Mouse (Mus musculus) intestine, embryonic 15.5 days (tissue): ENCODE data around the gene Gm4303. TPM values are rescaled to one million over a fixed set of nuclear protein-coding genes. Genes with fewer than 3 reads are reported as not detected.
"Not testable (repeated sequence)": the region's sequence is repeated elsewhere in the genome, so short reads cannot be mapped to it uniquely, and the experiment has no call there.

Experiments
- ATAC-seq: fragments of 200-750 bp; cut with Nextera tagmentation; 2 replicates; pipeline ENCODE4 v1.8.0; 2017; ENCODE audit warnings: moderate TSS enrichment, moderate library complexity
- H3K27ac ChIP-seq: fragments of 300-500 bp; sonication (generic); 2 replicates; pipeline ENCODE4 v1.5.1; 2015; ENCODE audit warnings: mild to moderate bottlenecking, inconsistent platforms
- H3K27me3 ChIP-seq: fragments of 300-500 bp; sonication (generic); replicated peaks from 2 replicates; pipeline ENCODE4 v1.6.1; 2015; ENCODE audit warnings: inconsistent platforms
- H3K36me3 ChIP-seq: fragments of 300-500 bp; sonication (generic); 2 replicates; pipeline ENCODE4 v1.6.1; 2015; ENCODE audit warnings: inconsistent platforms
- H3K4me1 ChIP-seq: fragments of 300-500 bp; sonication (generic); replicated peaks from 2 replicates; pipeline ENCODE4 v1.6.1; 2015; ENCODE audit warnings: inconsistent platforms
- H3K4me2 ChIP-seq: fragments of 300-500 bp; sonication (generic); replicated peaks from 2 replicates; pipeline ENCODE4 v1.6.1; 2015; ENCODE audit warnings: mild to moderate bottlenecking, inconsistent platforms
- H3K4me3 ChIP-seq: fragments of 300-500 bp; sonication (generic); replicated peaks from 2 replicates; pipeline ENCODE4 v1.5.1; 2015; ENCODE audit warnings: inconsistent platforms
- H3K9ac ChIP-seq: fragments of 300-500 bp; sonication (generic); 2 replicates; pipeline ENCODE4 v1.6.1; 2015; ENCODE audit warnings: inconsistent platforms
- H3K9me3 ChIP-seq: fragments of 300-500 bp; sonication (generic); 2 replicates; pipeline ENCODE4 v1.6.1; 2016; ENCODE audit warnings: inconsistent platforms
- WGBS: fragments of 180-500 bp; shearing (Covaris S2); methylation state at CpG from one replicate; pipeline ENCODE4 v1.1.7; 2015; 5-methylcytosine and 5-hydroxymethylcytosine counted together
- polyA plus RNA-seq: library from polyadenylated mRNA; unstranded; fragments of >200 nt; fragmentation: Nextera tagmentation; extraction: Ambion mirVana; gene quantifications from 2 replicates; pipeline ENCODE4 v1.2.1, GENCODE M21; 2015

Gm4303 gene
- not detected in 2 replicates for polyA plus RNA-seq

- H3K4me2 ChIP-seq, H3K36me3 ChIP-seq, H3K27me3 ChIP-seq, H3K9ac ChIP-seq, H3K4me1 ChIP-seq, H3K9me3 ChIP-seq, H3K27ac ChIP-seq, H3K4me3 ChIP-seq, ATAC-seq: not testable (repeated sequence)
- no CpG with 5 or more reads among the region's 3 CpGs for WGBS
Measured at GRCm38 (mm10) chr10:100345672-100346071, at the start of gene Gm4303. Gm4303 (plus strand) TSS chr10:100345972.

- H3K36me3 ChIP-seq = no peaks in the 10 kb centered on the region
- no peaks in the 10 kb centered on the region for H3K4me1 ChIP-seq
- WGBS = 83% methylated on average over 2 of the region's 2 CpGs
- H3K9ac ChIP-seq = no peak overlapping the region
- H3K9me3 ChIP-seq = no peaks in the 10 kb centered on the region
- no peaks in the 10 kb centered on the region for H3K27me3 ChIP-seq
- no peak overlapping the region for H3K27ac ChIP-seq
- no peak overlapping the region for H3K4me2 ChIP-seq
- no peak for ATAC-seq
- H3K4me3 ChIP-seq = no peak overlapping the region
Measured at GRCm38 (mm10) chr10:100296105-100296504, 49.7 kb upstream of the Gm4303 start.

GRCm38 (mm10) chr10:100300106-100300505, 45.7 kb upstream of the Gm4303 start:
- not testable (repeated sequence) for ATAC-seq, H3K4me3 ChIP-seq, H3K4me2 ChIP-seq, H3K9ac ChIP-seq, H3K27me3 ChIP-seq, H3K27ac ChIP-seq, H3K4me1 ChIP-seq, H3K36me3 ChIP-seq, H3K9me3 ChIP-seq

- WGBS = no CpG with 5 or more reads among the region's 2 CpGs
- not testable (repeated sequence) for H3K27me3 ChIP-seq, H3K27ac ChIP-seq, H3K36me3 ChIP-seq, ATAC-seq, H3K9ac ChIP-seq, H3K4me3 ChIP-seq, H3K9me3 ChIP-seq, H3K4me1 ChIP-seq, H3K4me2 ChIP-seq
Measured at GRCm38 (mm10) chr10:100335376-100335775, 10.4 kb upstream of the Gm4303 start, which contains the start of gene Gm4301. Gm4301 (plus strand) TSS chr10:100335676.

- WGBS = no CpG with 5 or more reads among the region's 3 CpGs
- not testable (repeated sequence) for H3K4me3 ChIP-seq
Measured at GRCm38 (mm10) chr10:100340536-100340935, 5.2 kb upstream of the Gm4303 start, which contains the start of gene Gm4302. Gm4302 (plus strand) TSS chr10:100340836.

GRCm38 (mm10) chr10:100350793-100351192, 5.0 kb downstream of the Gm4303 start, which contains the start of gene Gm4305:
Gm4305 (plus strand) TSS chr10:100351093.
- H3K9ac ChIP-seq, H3K9me3 ChIP-seq, H3K27ac ChIP-seq, ATAC-seq, H3K4me3 ChIP-seq, H3K27me3 ChIP-seq, H3K36me3 ChIP-seq, H3K4me2 ChIP-seq, H3K4me1 ChIP-seq: not testable (repeated sequence)
- no CpG with 5 or more reads among the region's 3 CpGs for WGBS

More at GRCm38 (mm10) chr10:100340536-100340935, 5.2 kb upstream of the Gm4303 start, which contains the start of gene Gm4302:
- H3K4me2 ChIP-seq, H3K9me3 ChIP-seq, H3K27ac ChIP-seq, H3K27me3 ChIP-seq, ATAC-seq, H3K9ac ChIP-seq, H3K36me3 ChIP-seq, H3K4me1 ChIP-seq: not testable (repeated sequence)

- not testable (repeated sequence) for H3K9me3 ChIP-seq, H3K27ac ChIP-seq, H3K9ac ChIP-seq, ATAC-seq, H3K27me3 ChIP-seq, H3K4me2 ChIP-seq, H3K4me3 ChIP-seq, H3K36me3 ChIP-seq, H3K4me1 ChIP-seq
- 62% methylated on average over 2 of the region's 2 CpGs for WGBS
Measured at GRCm38 (mm10) chr10:100356841-100357240, 11.1 kb downstream of the Gm4303 start.

GRCm38 (mm10) chr10:100361038-100361437, 15.3 kb downstream of the Gm4303 start, which contains the start of gene Gm4307:
Gm4307 (plus strand) TSS chr10:100361338.
- not testable (repeated sequence) for H3K4me1 ChIP-seq, H3K9ac ChIP-seq, H3K4me3 ChIP-seq, H3K27me3 ChIP-seq, H3K27ac ChIP-seq, H3K9me3 ChIP-seq, H3K4me2 ChIP-seq, ATAC-seq, H3K36me3 ChIP-seq
- WGBS = no CpG with 5 or more reads among the region's 3 CpGs

GRCm38 (mm10) chr10:100382460-100382859, 36.7 kb downstream of the Gm4303 start, which contains the start of gene Gm4312:
Gm4312 (minus strand) TSS chr10:100382560.
- no CpG with 5 or more reads among the region's 2 CpGs for WGBS
- H3K4me3 ChIP-seq, H3K27me3 ChIP-seq, H3K9me3 ChIP-seq, H3K4me2 ChIP-seq, H3K36me3 ChIP-seq, H3K4me1 ChIP-seq, H3K27ac ChIP-seq, ATAC-seq, H3K9ac ChIP-seq: not testable (repeated sequence)

Other genes starting within 250 kb of the Gm4303 start
- gene Gm4301, start 10.3 kb upstream of the Gm4303 start, polyA plus RNA-seq = not detected in 2 replicates
- gene Gm4302, start 5.1 kb upstream of the Gm4303 start, polyA plus RNA-seq = not detected in 2 replicates
- not detected in 2 replicates for gene Gm4305, start 5.1 kb downstream of the Gm4303 start, polyA plus RNA-seq
- not detected in 2 replicates for gene Gm4307, start 15.4 kb downstream of the Gm4303 start, polyA plus RNA-seq
- gene Gm4312, start 36.6 kb downstream of the Gm4303 start, polyA plus RNA-seq = not detected in 2 replicates
- gene Tmtc3, start 141.4 kb downstream of the Gm4303 start, polyA plus RNA-seq = 16.6 and 19.3 TPM in 2 replicates
- 3.7 and 3.8 TPM in 2 replicates for gene Cep290, start 141.6 kb downstream of the Gm4303 start, polyA plus RNA-seq
- gene 4930430F08Rik, start 244.5 kb downstream of the Gm4303 start, polyA plus RNA-seq = 6.4 and 6.8 TPM in 2 replicates
- not detected in 2 replicates for gene 1700017N19Rik, start 244.5 kb downstream of the Gm4303 start, polyA plus RNA-seq